Mouse (Mus musculus) liver, postnatal 0 days (tissue): ENCODE measurements at regions not wholly inside any gene's neighbourhood (a gene's known extent, or its start where the extent isn't known, plus 50 kb on each side); places are given as distances from the start of the nearest gene placed in this dataset.
"Not testable (repeated sequence)": the region's sequence is repeated elsewhere in the genome, so short reads cannot be mapped to it uniquely, and the experiment has no call there.

ENCODE experiments used
- ATAC-seq: fragments of 200-750 bp; cut with Nextera tagmentation; 2 replicates; pipeline ENCODE4 v1.8.0; 2017; ENCODE audit warnings: mild to moderate bottlenecking, moderate library complexity
- DNase-seq: peaks from one replicate; pipeline ENCODE4 v3.0.0-alpha.2; 2016
- H3K27ac ChIP-seq: fragments of 300-500 bp; sonication (generic); 2 replicates; pipeline ENCODE4 v1.5.1; 2014; ENCODE audit warnings: antibody characterized with exemption, moderate library complexity, mild to moderate bottlenecking, low read depth
- H3K27me3 ChIP-seq: fragments of 300-500 bp; sonication (generic); 2 replicates; pipeline ENCODE4 v1.6.1; 2014; ENCODE audit warnings: low read length, control low read depth, mixed read lengths; ENCODE audit not compliant: insufficient read depth
- H3K36me3 ChIP-seq: fragments of 300-500 bp; sonication (generic); replicated peaks from 2 replicates; pipeline ENCODE4 v1.6.1; 2014; ENCODE audit warnings: mild to moderate bottlenecking, control low read depth, low read length, moderate library complexity, mixed read lengths; ENCODE audit not compliant: insufficient read depth
- H3K4me1 ChIP-seq: fragments of 300-500 bp; sonication (generic); 2 replicates; pipeline ENCODE4 v1.6.1; 2014; ENCODE audit warnings: antibody characterized with exemption, mild to moderate bottlenecking, control low read depth; ENCODE audit not compliant: insufficient read depth
- H3K4me2 ChIP-seq: fragments of 300-500 bp; sonication (generic); 2 replicates; pipeline ENCODE4 v1.6.1; 2014; ENCODE audit warnings: low read depth, mild to moderate bottlenecking, low read length, moderate library complexity, mixed read lengths
- H3K4me3 ChIP-seq: fragments of 300-500 bp; sonication (generic); 2 replicates; pipeline ENCODE4 v1.5.1; 2014; ENCODE audit warnings: low read depth, low read length
- H3K9ac ChIP-seq: fragments of 300-500 bp; sonication (generic); replicated peaks from 2 replicates; pipeline ENCODE4 v1.6.1; 2014; ENCODE audit warnings: mild to moderate bottlenecking, moderate library complexity
- H3K9me3 ChIP-seq: fragments of 300-500 bp; sonication (generic); 2 replicates; pipeline ENCODE4 v1.6.1; 2016; ENCODE audit warnings: mild to moderate bottlenecking, control low read depth, low read length, mixed read lengths
- CTCF ChIP-seq: sonication (generic); IDR thresholded peaks from 2 replicates; pipeline ENCODE4 v1.5.1; 2016; ENCODE audit warnings: antibody characterized with exemption, low read depth
- EP300 ChIP-seq: IDR thresholded peaks from 2 replicates; pipeline ENCODE4 v1.6.1; 2016; ENCODE audit warnings: antibody characterized with exemption, low read depth, mild to moderate bottlenecking
- WGBS: fragments of 180-500 bp; shearing (Covaris S2); extraction: QIAGEN DNeasy Blood & Tissue Kit; methylation state at CpG from one replicate; pipeline ENCODE4 v1.1.7; 2014; ENCODE audit not compliant: insufficient replicate concordance; 5-methylcytosine and 5-hydroxymethylcytosine counted together

- H3K27me3 ChIP-seq: no peaks in the 10 kb centered on the region
- H3K9ac ChIP-seq: no peak overlapping the region
- WGBS: 43% methylated on average over 3 of the region's 3 CpGs
- no peaks in the 10 kb centered on the region for H3K9me3 ChIP-seq
- H3K4me1 ChIP-seq: no peaks in the 10 kb centered on the region
- no peak for TF ChIP-seq EP300
- TF ChIP-seq CTCF: no peak
- H3K36me3 ChIP-seq: no peaks in the 10 kb centered on the region
- no peak overlapping the region for H3K27ac ChIP-seq
- ATAC-seq: no peak
- no peak overlapping the region for H3K4me3 ChIP-seq
- DNase-seq: no peak
- no peak overlapping the region for H3K4me2 ChIP-seq
These were observed 190.0 kb downstream of the Hira start for GRCm38 (mm10) chr16:19066700-19067310.

DNA sequence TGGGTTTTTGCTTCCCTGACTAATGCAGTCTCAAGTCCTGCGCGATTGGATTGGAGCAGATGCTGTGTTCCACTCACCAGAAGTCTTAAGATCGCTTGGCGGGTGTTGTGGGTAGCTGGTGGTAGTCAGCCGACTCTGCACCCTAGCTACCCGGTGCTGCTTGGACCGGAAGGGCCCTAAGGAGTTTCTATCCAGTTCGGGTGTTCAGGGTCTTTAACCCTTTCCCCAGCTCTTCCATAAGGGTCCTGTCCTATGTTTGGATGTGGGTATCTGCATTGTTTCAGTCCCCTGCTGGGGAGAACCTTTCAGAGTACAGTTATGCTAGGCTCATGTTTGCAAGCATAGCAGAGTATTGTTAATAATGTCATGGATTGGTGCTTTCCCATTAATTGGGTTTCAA is 206.7 kb downstream of the Hira start:
- H3K9ac ChIP-seq, H3K36me3 ChIP-seq, H3K4me1 ChIP-seq, H3K4me3 ChIP-seq, ATAC-seq, H3K27me3 ChIP-seq, DNase-seq, H3K9me3 ChIP-seq, H3K4me2 ChIP-seq, H3K27ac ChIP-seq: not testable (repeated sequence)
- WGBS: 70% methylated on average over 8 of the region's 8 CpGs

DNA sequence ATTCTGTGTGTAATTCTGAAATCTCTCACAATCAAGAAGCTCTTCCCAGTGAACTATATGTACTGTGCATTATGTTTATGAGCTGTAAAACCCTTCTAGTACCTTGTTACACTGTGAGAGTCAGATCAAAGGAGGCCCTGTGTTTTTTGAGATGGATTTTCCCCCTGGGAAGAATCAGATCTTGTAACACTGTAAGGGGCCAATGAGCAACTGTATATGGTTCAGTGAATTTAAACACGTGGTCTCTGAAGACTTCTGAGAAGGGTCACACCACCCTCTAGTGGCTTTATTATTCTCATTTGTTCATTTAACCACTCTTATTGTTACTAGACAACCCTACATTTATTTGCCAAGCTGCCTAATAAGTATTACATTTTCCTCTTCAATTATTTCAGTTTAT is 211.1 kb downstream of the Hira start:
- Histone ChIP-seq H3K36me3 (no peaks in the 10 kb centered on the region), H3K4me1 (no peaks in the 10 kb centered on the region), H3K9me3 (no peaks in the 10 kb centered on the region), H3K27me3 (no peaks in the 10 kb centered on the region), H3K27ac (no peak overlapping the region), H3K4me3 (no peak overlapping the region), H3K4me2 (no peak overlapping the region), H3K9ac (no peak overlapping the region)
- TF ChIP-seq EP300: no peak
- TF ChIP-seq CTCF: peak; percentile 41
- DNase-seq: no peak
- ATAC-seq: no peak
- 8% methylated on average over 1 of the region's 1 CpGs for WGBS
